Mouse (Mus musculus) heart, adult 10 weeks (tissue): ENCODE measurements around the gene Fah. TPM values are rescaled to one million over a fixed set of nuclear protein-coding genes. Genes with fewer than 3 reads are reported as not detected.

ENCODE experiments used
- polyA plus RNA-seq: library from polyadenylated mRNA; stranded (reverse); fragments of 350-450 nt; fragmentation: Illumina TruSeq; extraction: RNeasy Lipid Tissue Mini Kit (QIAGEN cat#74804); gene quantifications from one replicate; pipeline ENCODE4 v1.2.3, GENCODE M21; 2014; ENCODE audit warnings: low read depth, low replicate concordance

Fah gene
- 21.3 TPM for polyA plus RNA-seq

GRCm38 (mm10) chr7:84606293-84606749 is at the start of gene Fah:
Fah (minus strand) TSS chr7:84606722.

Other genes with a start within 250 kb of the Fah start
- 0.55 TPM for gene Arnt2, start 196.5 kb downstream of the Fah start, polyA plus RNA-seq
- gene Gm2115, start 77.8 kb downstream of the Fah start, polyA plus RNA-seq, result 0.13 TPM
- gene Zfand6, start 83.2 kb upstream of the Fah start, polyA plus RNA-seq, result 115 TPM
- gene Olfr291, start 246.8 kb upstream of the Fah start, polyA plus RNA-seq, result not detected